Mouse (Mus musculus): ENCODE data around the gene Mrps27.

DNA sequence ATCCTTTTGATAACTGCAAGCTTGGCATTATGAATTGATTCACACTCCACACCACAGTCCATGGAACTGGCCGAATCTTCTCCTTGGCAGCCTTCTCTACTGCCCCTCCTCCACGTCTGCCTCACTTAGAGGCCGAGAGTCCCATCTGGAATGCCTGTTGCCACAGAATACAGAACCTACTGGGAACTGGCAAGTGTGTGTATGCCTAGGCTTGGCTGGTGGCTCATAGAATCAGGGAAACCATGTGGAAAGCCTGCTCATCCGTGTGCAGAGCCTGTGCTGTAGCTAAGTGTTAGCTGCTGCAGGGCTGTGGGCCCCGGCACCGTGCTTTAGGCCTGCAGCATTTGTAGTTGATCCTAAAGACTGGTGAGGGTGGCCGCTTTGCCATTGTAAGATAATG, 52.6 kb downstream of the Mrps27 start:
- TF ChIP-seq FOSL1 (IDR thresholded peaks at IDR 0.05; ENCODE audit: insufficient read depth, low read length, poor library complexity, severe bottlenecking), result no peak
- no peak for TF ChIP-seq MAX (IDR thresholded peaks at IDR 0.05)
- TF ChIP-seq CTCF (IDR thresholded peaks at IDR 0.05; ENCODE audit: control insufficient read depth, insufficient read depth, insufficient read length), result no peak
- no peak for TF ChIP-seq USF1 (IDR thresholded peaks at IDR 0.05; ENCODE audit: low read depth)
- TF ChIP-seq CEBPB (IDR thresholded peaks at IDR 0.05; ENCODE audit: low read depth), result no peak
- no peak for TF ChIP-seq MYOD1 (IDR thresholded peaks at IDR 0.05; ENCODE audit: control insufficient read depth, insufficient read length, low read depth)

All from C2C12 (cell line).